ENCODE assay signal across 9 mouse cellular contexts in the genomic region with DNA sequence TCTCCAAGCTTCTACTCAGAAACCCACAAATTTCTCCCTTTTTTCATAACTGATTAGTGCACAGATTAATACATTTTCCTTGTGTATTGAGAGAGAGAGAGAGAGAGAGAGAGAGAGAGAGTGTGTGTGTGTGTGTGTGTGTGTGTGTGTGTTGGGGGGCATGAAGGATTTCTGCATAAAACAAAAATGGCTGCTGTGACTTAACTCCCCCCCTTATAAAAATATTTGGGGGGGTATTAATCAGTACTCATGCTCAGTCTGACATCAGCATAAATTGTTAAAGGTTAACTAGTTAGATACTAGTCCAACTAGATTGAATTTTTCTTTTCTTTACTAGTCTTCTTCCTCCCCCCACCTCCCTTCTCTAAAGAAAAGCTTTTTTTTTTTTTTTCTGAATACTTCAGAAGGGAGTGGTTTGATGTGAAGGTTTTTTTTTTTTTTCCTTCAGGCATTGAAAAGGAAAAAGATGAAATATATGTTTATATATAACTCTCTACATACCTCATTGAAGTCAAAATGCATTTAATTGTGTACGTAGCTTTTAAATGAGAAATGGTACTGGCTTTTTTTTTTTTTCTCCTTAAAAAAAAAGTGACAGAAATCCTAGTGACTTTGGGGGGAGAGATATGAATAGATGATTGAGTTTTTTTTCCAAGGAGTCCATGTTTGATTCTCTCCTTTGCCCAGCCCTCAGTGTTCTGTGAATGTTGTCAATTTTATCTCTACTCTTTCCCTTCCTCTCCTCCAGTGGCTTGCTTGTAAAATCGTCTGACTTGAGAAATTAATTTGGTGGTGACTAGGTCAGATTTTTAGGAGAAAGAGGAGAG. TPM values are rescaled to one million over a fixed set of nuclear protein-coding genes. Genes with fewer than 3 reads are reported as not detected.
DNase-seq lines count a peak whose midpoint lies in the region; ATAC-seq and TF ChIP-seq lines count a peak whose summit lies in the region.
"Had no signal": no experiment of that assay in that cellular context is flagged by ENCODE, and none has a peak within 500 bp of the region (broad histone marks: within the 10 kb centered on the region; RNA-seq: fewer than 3 reads in every experiment).

No protein-coding gene starts in this region.

- WGBS in hindbrain, embryonic 10.5 days: 24% methylated on average over 2 of the region's 2 CpGs
- WGBS in liver, postnatal 0 days (ENCODE audit: insufficient replicate concordance): 41% methylated on average over 2 of the region's 2 CpGs

- H3K4me3 ChIP-seq in gastrocnemius, adult 2 months: peak overlapping the region; percentile 89; the same call in 1 of the 2 replicates
- H3K4me3 ChIP-seq in C2C12 (ENCODE audit: insufficient read depth, poor library complexity, severe bottlenecking): peak overlapping the region; percentile 64
- H3K4me3 ChIP-seq in hindbrain, embryonic 10.5 days: peak overlapping the region; percentile 89
- H3K4me3 ChIP-seq in liver, postnatal 0 days (ENCODE audit: low read depth, low read length): peak overlapping the region; percentile 83; the same call in 1 of the 2 replicates

- ATAC-seq in liver, postnatal 0 days: no peak

- H3K79me3 ChIP-seq in C2C12 (ENCODE audit: low read depth): peaks cover 7% of the 10 kb centered on the region

- no peak for TF ChIP-seq EP300 in liver, postnatal 0 days (IDR thresholded peaks at IDR 0.05; ENCODE audit: low read depth)

- intact Hi-C loops in gastrocnemius, adult 2 months (cut with DNase I): no loop called here

- DNase-seq in gastrocnemius, adult 2 months: no peak
- DNase-seq in gastrocnemius, postnatal 25 days: no peak
- DNase-seq in hindbrain, embryonic 10.5 days (ENCODE audit: low spot score): no peak
- no peak for DNase-seq in liver, postnatal 0 days
- DNase-seq in thymus, postnatal 36 days: no peak
- DNase-seq in thymus, adult 18-20 months: no peak
- DNase-seq in spleen, postnatal 4 days (ENCODE audit: low spot score in 2 of 2): no peak
- DNase-seq: spleen, adult 18-20 months had no signal

- peaks cover 79% of the 10 kb centered on the region for H3K4me1 ChIP-seq in hindbrain, embryonic 10.5 days (replicated peaks)
- H3K4me1 ChIP-seq in liver, postnatal 0 days (ENCODE audit: insufficient read depth): peaks cover 46% of the 10 kb centered on the region

- H3K9me3 ChIP-seq in hindbrain, embryonic 10.5 days: no peaks in the 10 kb centered on the region
- H3K9me3 ChIP-seq in liver, postnatal 0 days (ENCODE audit: low read length): no peaks in the 10 kb centered on the region

- no peaks in the 10 kb centered on the region for H3K36me3 ChIP-seq in C2C12 (ENCODE audit: control insufficient read depth, insufficient read depth)
- peaks cover 23% of the 10 kb centered on the region for H3K36me3 ChIP-seq in hindbrain, embryonic 10.5 days
- no peaks in the 10 kb centered on the region for H3K36me3 ChIP-seq in liver, postnatal 0 days (replicated peaks; ENCODE audit: insufficient read depth, low read length)

- no peak overlapping the region for H3K9ac ChIP-seq in liver, postnatal 0 days (replicated peaks)

- no peak overlapping the region for H3ac ChIP-seq in C2C12 (ENCODE audit: control insufficient read depth, insufficient read length, low read depth)

- peaks cover 23% of the 10 kb centered on the region for H3K79me2 ChIP-seq in C2C12 (ENCODE audit: control insufficient read depth, insufficient read depth)

- peak overlapping the region; percentile 35; the same call in 1 of the 2 replicates for H3K27ac ChIP-seq in gastrocnemius, adult 2 months
- peak overlapping the region; percentile 100 for H3K27ac ChIP-seq in hindbrain, embryonic 10.5 days
- H3K27ac ChIP-seq in liver, postnatal 0 days (ENCODE audit: low read depth): peak overlapping the region; percentile 91; the same call in 1 of the 2 replicates

- no peak for TF ChIP-seq CTCF in gastrocnemius, adult 2 months (IDR thresholded peaks at IDR 0.05)
- no peak for TF ChIP-seq CTCF in C2C12 (IDR thresholded peaks at IDR 0.05; ENCODE audit: control insufficient read depth, insufficient read depth, insufficient read length)
- no peak for TF ChIP-seq CTCF in liver, postnatal 0 days (IDR thresholded peaks at IDR 0.05; ENCODE audit: low read depth)

- peak overlapping the region; percentile 87; the same call in 1 of the 2 replicates for H3K4me2 ChIP-seq in liver, postnatal 0 days (ENCODE audit: low read depth, low read length)

- no peaks in the 10 kb centered on the region for H3K27me3 ChIP-seq in C2C12 (ENCODE audit: control insufficient read depth, insufficient read depth, insufficient read length)
- no peaks in the 10 kb centered on the region for H3K27me3 ChIP-seq in hindbrain, embryonic 10.5 days (ENCODE audit: insufficient read depth, poor library complexity, severe bottlenecking)
- peaks cover 20% of the 10 kb centered on the region for H3K27me3 ChIP-seq in liver, postnatal 0 days (ENCODE audit: insufficient read depth, low read length)

TF ChIP-seq in C2C12, 6 proteins besides CTCF, POLR2A, EP300 and RAD21:
- TF ChIP-seq CEBPB (IDR thresholded peaks at IDR 0.05; ENCODE audit: low read depth) (no peak), MYOG (IDR thresholded peaks at IDR 0.05; ENCODE audit: control insufficient read depth, extremely low read depth, insufficient read length) (no peak), USF1 (IDR thresholded peaks at IDR 0.05; ENCODE audit: low read depth) (no peak), FOSL1 (IDR thresholded peaks at IDR 0.05; ENCODE audit: insufficient read depth, low read length, poor library complexity, severe bottlenecking) (no peak)

RNA-seq across cellular contexts. Expression of a gene that starts 1.0 kb away (rescaled TPM):
- total RNA-seq in gastrocnemius, adult 2 months (2021): 1 to 10 TPM; 6.8 to 9.4 TPM
- 10 to 100 TPM; 12.0 to 13.9 TPM for total RNA-seq in gastrocnemius, postnatal 25 days (2021)
- polyA plus RNA-seq in C2C12 (2012; fragmentation: generic; extraction: Trizol): 100 TPM
- 45.1 and 46.9 TPM in 2 replicates for polyA plus RNA-seq in hindbrain, embryonic 10.5 days (2016; fragmentation: Nextera tagmentation; extraction: Ambion mirVana)
- 7.8 and 8.7 TPM in 2 replicates for polyA plus RNA-seq in liver, postnatal 0 days (2015; fragmentation: Nextera tagmentation; extraction: Ambion mirVana)

RNA-seq across cellular contexts. Expression of a gene that starts 25.1 kb away (rescaled TPM):
- total RNA-seq in gastrocnemius, adult 2 months (2021): 10 to 100 TPM; 62.4 to 86.0 TPM
- 10 to 100 TPM; 60.4 to 65.0 TPM for total RNA-seq in gastrocnemius, postnatal 25 days (2021)
- polyA plus RNA-seq in C2C12 (2012; fragmentation: generic; extraction: Trizol): 229 TPM
- polyA plus RNA-seq in hindbrain, embryonic 10.5 days (2016; fragmentation: Nextera tagmentation; extraction: Ambion mirVana): 148 and 159 TPM in 2 replicates
- 83.7 and 83.9 TPM in 2 replicates for polyA plus RNA-seq in liver, postnatal 0 days (2015; fragmentation: Nextera tagmentation; extraction: Ambion mirVana)

RNA-seq across cellular contexts. Expression of a gene that starts 25.2 kb away (rescaled TPM):
- 10 to 100 TPM; 34.9 to 36.0 TPM for total RNA-seq in gastrocnemius, adult 2 months (2021)
- 10 to 100 TPM; 26.5 to 26.9 TPM for total RNA-seq in gastrocnemius, postnatal 25 days (2021)
- polyA plus RNA-seq in C2C12 (2012; fragmentation: generic; extraction: Trizol): 22.8 TPM
- 47.2 and 51.7 TPM in 2 replicates for polyA plus RNA-seq in hindbrain, embryonic 10.5 days (2016; fragmentation: Nextera tagmentation; extraction: Ambion mirVana)
- polyA plus RNA-seq in liver, postnatal 0 days (2015; fragmentation: Nextera tagmentation; extraction: Ambion mirVana): 4.7 and 5.4 TPM in 2 replicates

RNA-seq across cellular contexts. Expression of a gene that starts 27.8 kb away (rescaled TPM):
- 1 to 10 TPM; 6.5 to 7.4 TPM for total RNA-seq in gastrocnemius, adult 2 months (2021)
- 1 to 10 TPM; 6.1 to 7.0 TPM for total RNA-seq in gastrocnemius, postnatal 25 days (2021)
- 0.16 TPM for polyA plus RNA-seq in C2C12 (2012; fragmentation: generic; extraction: Trizol)
- 22.1 and 22.2 TPM in 2 replicates for polyA plus RNA-seq in hindbrain, embryonic 10.5 days (2016; fragmentation: Nextera tagmentation; extraction: Ambion mirVana)
- polyA plus RNA-seq in liver, postnatal 0 days (2015; fragmentation: Nextera tagmentation; extraction: Ambion mirVana): 12.3 and 14.0 TPM in 2 replicates

RNA-seq across cellular contexts. Expression of a gene that starts 29.9 kb away (rescaled TPM):
- total RNA-seq in gastrocnemius, adult 2 months (2021): not detected
- under 1 TPM in 1 of 2 experiments, not detected in 1; 0.35 TPM for total RNA-seq in gastrocnemius, postnatal 25 days (2021)
- 3.9 TPM for polyA plus RNA-seq in C2C12 (2012; fragmentation: generic; extraction: Trizol)
- 18.0 and 19.9 TPM in 2 replicates for polyA plus RNA-seq in hindbrain, embryonic 10.5 days (2016; fragmentation: Nextera tagmentation; extraction: Ambion mirVana)
- 0.87 and 1.3 TPM in 2 replicates for polyA plus RNA-seq in liver, postnatal 0 days (2015; fragmentation: Nextera tagmentation; extraction: Ambion mirVana)

Comparison
In these comparisons a context has a peak if more than half of its experiments do, and no peak if none do; other contexts are left out.
1. H3K27ac ChIP-seq: peak in every context shown above with its lines; median percentile 100 in hindbrain, embryonic 10.5 days; 91 in liver, postnatal 0 days; 35 in gastrocnemius, adult 2 months.